Mouse (Mus musculus): Measurements from ENCODE around the gene Stx11.

DNA sequence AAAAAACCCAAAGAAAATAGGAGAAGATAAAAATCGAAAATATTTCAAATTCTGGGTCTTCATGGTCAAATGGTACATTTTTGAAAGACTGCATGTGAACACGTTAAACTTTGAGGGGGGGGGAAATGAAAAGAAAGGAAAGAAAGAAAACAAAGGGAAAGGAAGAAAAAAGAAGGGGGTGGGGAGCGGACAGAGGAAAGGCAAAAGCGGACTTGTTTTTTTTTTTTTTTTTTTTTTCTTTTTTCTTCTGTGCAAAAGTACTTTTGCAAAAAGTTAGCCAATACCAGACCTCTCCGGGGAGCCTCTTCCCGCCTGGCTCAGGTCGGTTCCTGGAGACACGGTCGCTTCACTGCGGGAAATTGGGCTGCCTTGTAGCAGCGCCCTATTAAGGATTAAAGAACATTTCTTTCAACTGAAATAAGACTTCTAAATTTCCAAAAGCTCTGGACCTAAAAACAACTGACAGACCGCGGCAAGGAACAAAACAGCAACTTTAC is 42.0 kb downstream of the Stx11 start:
- TF ChIP-seq CTCF (IDR thresholded peaks at IDR 0.05) (no peak), EP300 (IDR thresholded peaks at IDR 0.05) (no peak)
